Mouse (Mus musculus) v-Abl transformed pro-B cells (cell line): ENCODE data around the gene Zfp507.

Experiments
- in situ Hi-C, 2 experiments: fragments of 400-800 bp; cut with MboI; formaldehyde crosslinking; loops; one replicate each; pipeline ENCODE4 v1.15.1; 2025; ENCODE audit not compliant: unreplicated experiment in 2 of 2

Gene Zfp507

GRCm38 (mm10) chr7:35790201-35790600, 12.6 kb downstream of the Zfp507 start:
- in situ Hi-C loops: no loop called here

- in situ Hi-C loops: no loop called here
Observed at GRCm38 (mm10) chr7:35785579-35785978, 17.2 kb downstream of the Zfp507 start.

GRCm38 (mm10) chr7:35782252-35782651, 20.6 kb downstream of the Zfp507 start:
- in situ Hi-C loops: no loop called here

- in situ Hi-C loops: loop anchor here in 1 of 2 experiments (25.0 kb wide), 1 partner anchor 1387 kb away; the partner anchor contains the start of gene Lsm14a
Observed at GRCm38 (mm10) chr7:35774127-35774526, 28.7 kb downstream of the Zfp507 start.

- in situ Hi-C loops: loop anchor here in 1 of 2 experiments (25.0 kb wide), 1 partner anchor 1385 kb away; the partner anchor contains the start of gene Lsm14a
Observed at GRCm38 (mm10) chr7:35772347-35772746, 30.5 kb downstream of the Zfp507 start.

- in situ Hi-C loops: loop anchor here in 1 of 2 experiments (25.0 kb wide), 1 partner anchor 1384 kb away; the partner anchor contains the start of gene Lsm14a
Observed at GRCm38 (mm10) chr7:35771106-35771505, 31.7 kb downstream of the Zfp507 start.

GRCm38 (mm10) chr7:35770122-35770521, 32.7 kb downstream of the Zfp507 start:
- in situ Hi-C loops: loop anchor here in 1 of 2 experiments (25.0 kb wide), 1 partner anchor 1383 kb away; the partner anchor contains the start of gene Lsm14a

- in situ Hi-C loops: loop anchor here (10.0 to 25.0 kb wide), 2 partner anchors 90 to 1377 kb away; partner anchors contain the start of gene Lsm14a (in 1 of the 2)
Observed at GRCm38 (mm10) chr7:35764461-35764860, 38.3 kb downstream of the Zfp507 start.

- in situ Hi-C loops: loop anchor here (10.0 to 25.0 kb wide), 2 partner anchors 93 to 1374 kb away; partner anchors contain the start of gene Lsm14a (in 1 of the 2)
Observed at GRCm38 (mm10) chr7:35761801-35762200, 41.0 kb downstream of the Zfp507 start.

- in situ Hi-C loops: loop anchor here (5.0 to 25.0 kb wide), 4 partner anchors 75 to 1372 kb away; partner anchors contain the start of gene Lsm14a (in 1 of the 2)
Observed at GRCm38 (mm10) chr7:35759602-35760001, 43.2 kb downstream of the Zfp507 start.

- in situ Hi-C loops: loop anchor here (5.0 to 25.0 kb wide), 3 partner anchors 72 to 1369 kb away; partner anchors contain the start of gene Lsm14a (in 1 of the 2)
Observed at GRCm38 (mm10) chr7:35756510-35757440, 46.0 kb downstream of the Zfp507 start.

- in situ Hi-C loops: loop anchor here (5.0 to 25.0 kb wide), 3 partner anchors 70 to 1368 kb away; partner anchors contain the start of gene Lsm14a (in 1 of the 2)
Observed at GRCm38 (mm10) chr7:35754886-35755168, 48.0 kb downstream of the Zfp507 start.

GRCm38 (mm10) chr7:35754033-35754885, 48.5 kb downstream of the Zfp507 start, which contains the start of gene Dpy19l3:
Gene Dpy19l3 (minus strand): TSS chr7:35754454.
- in situ Hi-C loops: loop anchor here (10.0 to 25.0 kb wide), 2 partner anchors 69 to 1367 kb away; partner anchors contain the start of gene Lsm14a (in 1 of the 2)

- in situ Hi-C loops: loop anchor here (10.0 to 25.0 kb wide), 2 partner anchors 69 to 1366 kb away; partner anchors contain the start of gene Lsm14a (in 1 of the 2)
Observed at GRCm38 (mm10) chr7:35753319-35754032, 49.3 kb downstream of the Zfp507 start.

GRCm38 (mm10) chr7:35750873-35751272, 51.9 kb downstream of the Zfp507 start:
- in situ Hi-C loops: loop anchor here (10.0 to 25.0 kb wide), 2 partner anchors 66 to 1364 kb away; partner anchors contain the start of gene Lsm14a (in 1 of the 2)

- in situ Hi-C loops: no loop called here
Observed at GRCm38 (mm10) chr7:35747397-35747964, 55.3 kb downstream of the Zfp507 start.

- in situ Hi-C loops: no loop called here
Observed at GRCm38 (mm10) chr7:35746686-35747396, 56.0 kb downstream of the Zfp507 start.

- in situ Hi-C loops: no loop called here
Observed at GRCm38 (mm10) chr7:35745281-35745702, 57.5 kb downstream of the Zfp507 start.
